Mouse (Mus musculus) heart, postnatal 0 days (tissue): ENCODE results near the gene Nkx1-1.

Experiments used
- CTCF ChIP-seq: IDR thresholded peaks from 2 replicates; pipeline ENCODE4 v1.5.1; 2016; ENCODE audit warnings: antibody characterized with exemption, control low read depth, low read depth
- EP300 ChIP-seq: IDR thresholded peaks from 2 replicates; pipeline ENCODE4 v1.6.1; 2016; ENCODE audit warnings: antibody characterized with exemption, low read depth

- TF ChIP-seq CTCF (no peak), EP300 (no peak)
Measured at GRCm38 (mm10) chr5:33464390-33464789, 30.6 kb upstream of the Nkx1-1 start.
